In genomic region chr19:24671571-24671970, GRCm38 (mm10) we compare ENCODE assay signal across 11 mouse cellular contexts. TPM values are rescaled to one million over a fixed set of nuclear protein-coding genes. Genes with fewer than 3 reads are reported as not detected.
DNase-seq lines count a peak whose midpoint lies in the region; ATAC-seq and TF ChIP-seq lines count a peak whose summit lies in the region.
"Had no signal": no experiment of that assay in that cellular context is flagged by ENCODE, and none has a peak within 500 bp of the region (broad histone marks: within the 10 kb centered on the region; RNA-seq: fewer than 3 reads in every experiment).

No protein-coding gene starts in this region.

- no peaks in the 10 kb centered on the region for H3K27me3 ChIP-seq in kidney, embryonic 16.5 days (ENCODE audit: insufficient read depth, low read length)
- no peaks in the 10 kb centered on the region for H3K27me3 ChIP-seq in forebrain, embryonic 14.5 days (replicated peaks; ENCODE audit: control insufficient read depth, insufficient read depth, low read length)
- H3K27me3 ChIP-seq: embryonic facial prominence, embryonic 15.5 days had no signal

- H3K36me3 ChIP-seq in kidney, embryonic 16.5 days (ENCODE audit: insufficient read depth, low read length) = no peaks in the 10 kb centered on the region
- no peaks in the 10 kb centered on the region for H3K36me3 ChIP-seq in forebrain, embryonic 14.5 days (ENCODE audit: control insufficient read depth, insufficient read depth, low read length)
- H3K36me3 ChIP-seq: embryonic facial prominence, embryonic 15.5 days had no signal

- no peak for TF ChIP-seq POLR2A in lung, adult 2 months (IDR thresholded peaks at IDR 0.05; ENCODE audit: borderline replicate concordance, extremely low read depth, low read depth, low read length)

- peak; percentile 77 for ATAC-seq in kidney, embryonic 16.5 days (ENCODE audit: low FRiP score, low TSS enrichment)
- ATAC-seq in neutrophil, adult 5-6 weeks (ENCODE audit: extremely low read depth, insufficient number of reproducible peaks, low FRiP score, poor library complexity, severe bottlenecking) = peak; percentile 30; the same call in 1 of the 2 replicates
- ATAC-seq in forebrain, embryonic 14.5 days = no peak
- ATAC-seq: midbrain, embryonic 16.5 days had no signal

- no peak for TF ChIP-seq CTCF in lung, adult 2 months (IDR thresholded peaks at IDR 0.05; ENCODE audit: insufficient read depth, low read length)

- H3K4me1 ChIP-seq in lung, adult 2 months (ENCODE audit: control insufficient read depth, insufficient read depth, low read length) = peaks cover 8% of the 10 kb centered on the region
- peaks cover 32% of the 10 kb centered on the region for H3K4me1 ChIP-seq in kidney, embryonic 16.5 days (ENCODE audit: insufficient read depth, low read length)
- no peaks in the 10 kb centered on the region for H3K4me1 ChIP-seq in forebrain, embryonic 14.5 days (ENCODE audit: control insufficient read depth, insufficient read depth, low read length)
- H3K4me1 ChIP-seq: embryonic facial prominence, embryonic 15.5 days had no signal

- WGBS in lung, adult 2 months = 43% methylated on average over 3 of the region's 3 CpGs
- 16% methylated on average over 3 of the region's 3 CpGs for WGBS in kidney, embryonic 16.5 days
- 68% methylated on average over 3 of the region's 3 CpGs for WGBS in forebrain, embryonic 14.5 days

- H3K9me3 ChIP-seq in kidney, embryonic 16.5 days (ENCODE audit: low read length) = no peaks in the 10 kb centered on the region
- no peaks in the 10 kb centered on the region for H3K9me3 ChIP-seq in forebrain, embryonic 14.5 days (replicated peaks; ENCODE audit: control insufficient read depth, low read length)
- H3K9me3 ChIP-seq: embryonic facial prominence, embryonic 15.5 days had no signal

- no peak overlapping the region for H3K4me3 ChIP-seq in lung, adult 2 months (replicated peaks; ENCODE audit: extremely low read depth, low read depth, low read length)
- no peak overlapping the region for H3K4me3 ChIP-seq in kidney, embryonic 16.5 days (ENCODE audit: low read length)
- no peak overlapping the region for H3K4me3 ChIP-seq in forebrain, embryonic 14.5 days (ENCODE audit: low read depth, low read length)
- H3K4me3 ChIP-seq: embryonic facial prominence, embryonic 15.5 days had no signal

- H3K27ac ChIP-seq in kidney, embryonic 16.5 days (ENCODE audit: low read length) = peak overlapping the region; percentile 70
- H3K27ac ChIP-seq in forebrain, embryonic 14.5 days (ENCODE audit: low read depth, low read length) = no peak overlapping the region
- H3K27ac ChIP-seq: embryonic facial prominence, embryonic 15.5 days had no signal

- peak; percentile 55 for DNase-seq in embryo, embryonic 10 days (ENCODE audit: low spot score)
- DNase-seq in embryo, embryonic 11 days = no peak
- DNase-seq in lung, adult 18-20 months = peak; percentile 11 to 43
- no peak for DNase-seq in lung, adult 2 months
- DNase-seq in forebrain, embryonic 14.5 days (ENCODE audit: low spot score) = no peak
- DNase-seq in cerebellum, postnatal 10 days = no peak

- H3K9ac ChIP-seq in kidney, embryonic 16.5 days (replicated peaks; ENCODE audit: low read length) = no peak overlapping the region
- H3K9ac ChIP-seq in forebrain, embryonic 14.5 days (ENCODE audit: low read length) = no peak overlapping the region
- H3K9ac ChIP-seq: embryonic facial prominence, embryonic 15.5 days had no signal

- no peak overlapping the region for H3K4me2 ChIP-seq in kidney, embryonic 16.5 days (replicated peaks; ENCODE audit: low read depth, low read length)
- H3K4me2 ChIP-seq in forebrain, embryonic 14.5 days (ENCODE audit: low read length) = no peak overlapping the region
- H3K4me2 ChIP-seq: embryonic facial prominence, embryonic 15.5 days had no signal

RNA-seq across cellular contexts. Expression of gene Tmem252, which starts 2.2 kb away (rescaled TPM):
- polyA plus RNA-seq in lung, adult 2 months (2012; rRNA removed) = 1.0 and 2.0 TPM in 2 replicates
- polyA plus RNA-seq in kidney, embryonic 16.5 days (2015; fragmentation: Nextera tagmentation; extraction: Ambion mirVana) = 8.5 and 10.3 TPM in 2 replicates
- total RNA-seq in neutrophil, adult 5-6 weeks (2017) = not detected in 2 replicates
- 0.87 and 0.97 TPM in 2 replicates for polyA plus RNA-seq in forebrain, embryonic 14.5 days (2014; fragmentation: Nextera tagmentation; extraction: Ambion mirVana)
- polyA plus RNA-seq: liver, adult 2 months had no signal

Comparison
In these comparisons a context has a peak if more than half of its experiments do, and no peak if none do; other contexts are left out.
1. DNase-seq: peak in embryo, embryonic 10 days (single experiment) and lung, adult 18-20 months (2 of 2); none in embryo, embryonic 11 days (single experiment), lung, adult 2 months (single experiment), forebrain, embryonic 14.5 days (single experiment) and cerebellum, postnatal 10 days (0 of 2).